Mouse (Mus musculus): ENCODE measurements at regions not wholly inside any gene's neighbourhood (a gene's known extent, or its start where the extent isn't known, plus 50 kb on each side); places are given as distances from the start of the nearest gene placed in this dataset.

DNA sequence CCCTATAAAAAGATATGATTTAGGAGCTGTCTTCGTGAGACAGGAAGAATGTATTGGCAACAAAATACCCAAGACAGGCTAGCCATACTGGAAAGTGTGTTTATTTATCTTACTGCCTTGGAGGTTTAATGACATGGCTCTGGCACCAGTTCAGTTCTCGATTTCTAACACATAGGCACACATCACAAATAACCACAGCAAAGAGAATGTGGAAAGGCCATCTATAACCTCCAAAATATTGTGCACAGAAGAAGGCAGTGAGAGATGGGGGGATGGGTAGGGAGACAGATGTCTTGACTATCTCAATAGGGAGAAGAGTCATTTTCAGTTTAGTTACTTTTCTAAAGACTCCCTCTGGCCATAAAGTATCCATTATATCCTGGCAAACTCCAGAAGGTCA lies 90.5 kb downstream of the Minar1 start:
- WGBS = 63% methylated on average over 2 of the region's 2 CpGs
- no peaks in the 10 kb centered on the region for H3K4me1 ChIP-seq
- no peaks in the 10 kb centered on the region for H3K9me3 ChIP-seq
- no peak overlapping the region for H3K9ac ChIP-seq
- H3K4me3 ChIP-seq = no peak overlapping the region
- H3K27me3 ChIP-seq = no peaks in the 10 kb centered on the region
- H3K27ac ChIP-seq = no peak overlapping the region
- ATAC-seq (ENCODE audit: low FRiP score, low read depth) = no peak
- H3K36me3 ChIP-seq = no peaks in the 10 kb centered on the region
- no peak overlapping the region for H3K4me2 ChIP-seq (replicated peaks)

DNA sequence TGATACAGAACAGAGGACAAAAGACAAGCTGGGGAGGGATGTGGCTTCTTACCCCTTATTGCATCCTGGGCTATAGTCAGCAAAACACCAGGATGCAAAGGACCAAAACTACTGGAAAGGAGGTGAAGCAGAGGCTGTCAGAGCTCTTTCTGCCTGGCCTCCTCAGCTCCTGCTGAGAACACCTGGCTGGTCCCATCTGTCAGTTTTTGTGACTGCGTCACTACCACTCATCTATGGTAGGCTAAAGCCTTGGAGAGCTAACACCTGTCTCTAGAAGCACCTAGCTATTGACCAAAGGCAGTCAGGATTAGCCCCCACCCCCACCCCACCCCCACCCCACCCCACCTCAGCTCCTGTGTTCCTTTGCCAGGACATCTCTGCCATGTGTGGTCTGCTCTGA lies 98.8 kb downstream of the Minar1 start:
- Histone ChIP-seq H3K4me2 (replicated peaks) (no peak overlapping the region), H3K4me1 (no peaks in the 10 kb centered on the region), H3K36me3 (no peaks in the 10 kb centered on the region), H3K27me3 (no peaks in the 10 kb centered on the region), H3K4me3 (no peak overlapping the region), H3K9me3 (no peaks in the 10 kb centered on the region), H3K9ac (no peak overlapping the region), H3K27ac (no peak overlapping the region)
- 56% methylated on average over 1 of the region's 1 CpGs for WGBS
- ATAC-seq (ENCODE audit: low FRiP score, low read depth) = no peak

DNA sequence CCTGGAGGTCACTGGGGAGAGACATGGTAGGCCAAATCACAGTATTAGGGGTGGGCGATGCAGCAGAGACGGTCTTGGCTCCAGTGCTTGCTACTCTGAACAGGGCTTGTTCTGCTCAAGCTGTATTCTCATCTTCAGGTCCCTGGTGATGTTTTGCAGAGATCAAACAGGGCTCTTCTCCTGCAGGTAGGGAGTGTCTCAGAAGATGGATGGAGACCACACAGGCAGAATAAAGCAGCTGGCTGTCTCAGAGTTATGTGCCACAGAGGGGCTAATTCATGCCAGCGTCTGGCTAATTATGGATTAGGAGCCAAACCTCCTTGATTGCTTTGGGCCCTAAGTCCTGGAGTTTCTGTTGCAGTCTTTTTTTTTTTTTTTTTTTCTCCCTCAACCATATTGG lies 99.2 kb downstream of the Minar1 start:
- no peaks in the 10 kb centered on the region for H3K36me3 ChIP-seq
- H3K9me3 ChIP-seq = no peaks in the 10 kb centered on the region
- H3K4me3 ChIP-seq = no peak overlapping the region
- H3K27me3 ChIP-seq = no peaks in the 10 kb centered on the region
- H3K4me2 ChIP-seq (replicated peaks) = no peak overlapping the region
- H3K9ac ChIP-seq = no peak overlapping the region
- ATAC-seq (ENCODE audit: low FRiP score, low read depth) = no peak
- H3K27ac ChIP-seq = no peak overlapping the region
- WGBS = 29% methylated on average over 3 of the region's 3 CpGs
- no peaks in the 10 kb centered on the region for H3K4me1 ChIP-seq

DNA sequence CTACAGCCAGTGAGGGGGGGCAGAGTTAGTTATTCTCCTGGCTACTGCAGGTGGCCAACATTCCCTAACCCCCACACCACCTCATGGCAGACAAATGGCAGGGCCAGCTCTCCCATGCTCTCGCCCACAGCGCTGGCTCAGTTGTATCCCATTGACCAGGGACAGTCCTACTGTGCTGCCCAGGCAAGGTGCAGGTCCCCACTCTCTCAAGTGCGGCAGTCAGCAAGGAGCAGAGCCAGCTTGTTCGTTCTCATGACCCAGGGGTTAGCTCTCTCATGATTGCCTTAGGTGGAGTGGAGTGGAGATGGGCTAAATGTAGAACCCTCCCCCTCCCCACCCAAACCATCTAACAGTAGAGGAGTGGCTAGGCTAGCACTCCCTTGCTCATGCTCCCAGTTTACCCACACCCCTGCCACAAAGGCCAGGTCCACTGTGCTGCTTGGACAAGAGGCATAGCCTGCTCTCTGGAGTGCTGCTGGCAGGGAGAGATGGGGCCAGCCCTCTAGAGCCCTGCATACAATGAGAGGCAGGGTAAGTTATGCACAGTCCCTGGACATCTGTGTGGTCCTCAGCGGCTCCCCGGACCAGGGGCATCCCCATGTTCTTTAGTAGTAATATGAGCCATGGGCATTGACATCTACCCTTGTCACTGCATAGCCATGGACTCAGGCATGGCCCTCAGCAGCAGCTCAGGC lies 114.4 kb downstream of the Minar1 start:
- ATAC-seq (ENCODE audit: low FRiP score, low read depth) = no peak
- WGBS = 85% methylated on average over 6 of the region's 6 CpGs

DNA sequence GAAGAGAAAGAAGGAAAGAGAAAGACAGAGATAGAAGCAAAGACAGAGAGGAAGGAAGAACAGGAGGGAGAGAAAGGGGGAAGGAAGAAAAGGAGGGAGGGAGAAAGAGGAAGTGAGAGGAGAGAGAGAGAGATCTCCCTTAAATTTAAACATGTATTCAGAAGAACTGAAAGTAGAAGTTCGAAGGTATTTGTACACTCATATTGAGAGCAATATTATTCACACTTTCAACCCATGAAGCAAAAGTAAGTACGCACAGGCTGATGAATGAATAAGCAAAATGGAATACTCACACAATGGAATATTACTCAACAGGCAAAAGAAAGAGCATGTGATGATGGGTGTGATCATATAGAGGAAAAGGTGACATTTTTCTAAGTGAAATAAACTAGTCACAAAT lies 120.8 kb downstream of the Minar1 start:
- Histone ChIP-seq H3K9me3 (no peaks in the 10 kb centered on the region), H3K27ac (no peak overlapping the region)

More for the DNA sequence above, 114.4 kb downstream of the Minar1 start:
- Histone ChIP-seq H3K9me3 (no peaks in the 10 kb centered on the region), H3K4me3 (no peak overlapping the region), H3K4me2 (replicated peaks) (no peak overlapping the region), H3K4me1 (no peaks in the 10 kb centered on the region), H3K27ac (no peak overlapping the region), H3K36me3 (no peaks in the 10 kb centered on the region), H3K9ac (no peak overlapping the region), H3K27me3 (no peaks in the 10 kb centered on the region)

DNA sequence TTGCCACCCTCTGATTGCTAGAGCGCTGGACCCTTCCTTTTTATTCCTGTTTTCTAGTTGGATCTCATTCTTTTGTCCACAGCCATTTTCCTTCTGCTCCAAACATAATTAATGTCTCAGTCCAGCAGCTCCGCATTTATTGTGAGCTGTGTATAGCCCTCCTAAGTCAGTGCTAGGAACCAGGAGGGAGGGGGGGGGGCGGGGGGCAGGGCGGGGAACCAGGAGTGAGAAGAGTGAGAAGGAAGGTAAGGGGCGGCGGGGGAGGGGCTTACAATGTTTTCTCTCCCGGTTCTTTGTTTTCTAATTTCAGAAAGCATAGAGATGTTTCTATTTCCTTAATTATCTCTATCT lies 125.6 kb downstream of the Minar1 start:
- Histone ChIP-seq H3K36me3 (no peaks in the 10 kb centered on the region), H3K4me3 (no peak overlapping the region), H3K9ac (no peak overlapping the region), H3K27me3 (no peaks in the 10 kb centered on the region), H3K4me2 (replicated peaks) (peak overlapping the region; percentile 42), H3K9me3 (no peaks in the 10 kb centered on the region), H3K4me1 (peaks cover 8% of the 10 kb centered on the region), H3K27ac (no peak overlapping the region)
- no peak for ATAC-seq (ENCODE audit: low FRiP score, low read depth)
- 24% methylated on average over 5 of the region's 7 CpGs for WGBS

More for the DNA sequence above, 120.8 kb downstream of the Minar1 start:
- Histone ChIP-seq H3K9ac (no peak overlapping the region), H3K36me3 (no peaks in the 10 kb centered on the region), H3K4me1 (peaks cover 2% of the 10 kb centered on the region), H3K27me3 (no peaks in the 10 kb centered on the region), H3K4me3 (no peak overlapping the region), H3K4me2 (replicated peaks) (no peak overlapping the region)
- 93% methylated on average over 2 of the region's 2 CpGs for WGBS
- ATAC-seq (ENCODE audit: low FRiP score, low read depth) = no peak

DNA sequence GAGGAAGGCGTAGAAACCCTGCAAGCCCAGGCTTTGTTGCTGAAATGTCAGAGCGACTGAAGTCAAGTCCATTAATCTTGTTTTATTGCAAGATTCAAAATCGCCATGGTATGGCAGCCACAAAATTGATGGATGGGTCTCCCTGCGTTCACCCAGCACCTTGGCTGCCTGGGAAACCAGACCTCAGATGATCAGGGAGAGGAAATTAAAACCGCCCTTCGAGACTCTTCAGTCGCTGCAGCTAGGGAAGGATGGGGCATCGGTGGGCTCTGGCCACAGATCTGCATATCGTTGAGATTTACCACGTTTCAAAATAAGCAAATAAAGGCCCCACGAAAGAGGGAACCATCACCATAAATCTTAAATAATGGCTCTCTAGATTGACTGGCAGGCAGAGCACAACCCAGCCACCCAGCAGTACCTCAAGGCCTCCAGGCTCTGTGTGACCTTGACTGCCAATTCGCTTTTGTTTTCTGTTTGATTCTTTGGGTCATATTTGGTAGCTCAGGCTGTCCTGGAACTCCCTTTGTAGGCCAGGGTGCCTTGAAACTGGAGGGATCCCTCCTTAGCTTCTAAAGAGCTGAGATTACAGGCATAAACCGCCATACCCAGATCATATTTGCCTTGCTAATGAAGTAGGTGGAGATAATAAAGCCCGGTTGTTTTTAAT lies 126.1 kb downstream of the Minar1 start:
- ATAC-seq (ENCODE audit: low FRiP score, low read depth) = no peak
- no peaks in the 10 kb centered on the region for H3K27me3 ChIP-seq
- no peaks in the 10 kb centered on the region for H3K9me3 ChIP-seq
- peaks cover 8% of the 10 kb centered on the region for H3K4me1 ChIP-seq
- 12% methylated on average over 14 of the region's 14 CpGs for WGBS
- H3K36me3 ChIP-seq = no peaks in the 10 kb centered on the region
- peak overlapping the region; percentile 42 for H3K4me2 ChIP-seq (replicated peaks)
- H3K9ac ChIP-seq = no peak overlapping the region
- H3K27ac ChIP-seq = no peak overlapping the region
- no peak overlapping the region for H3K4me3 ChIP-seq

DNA sequence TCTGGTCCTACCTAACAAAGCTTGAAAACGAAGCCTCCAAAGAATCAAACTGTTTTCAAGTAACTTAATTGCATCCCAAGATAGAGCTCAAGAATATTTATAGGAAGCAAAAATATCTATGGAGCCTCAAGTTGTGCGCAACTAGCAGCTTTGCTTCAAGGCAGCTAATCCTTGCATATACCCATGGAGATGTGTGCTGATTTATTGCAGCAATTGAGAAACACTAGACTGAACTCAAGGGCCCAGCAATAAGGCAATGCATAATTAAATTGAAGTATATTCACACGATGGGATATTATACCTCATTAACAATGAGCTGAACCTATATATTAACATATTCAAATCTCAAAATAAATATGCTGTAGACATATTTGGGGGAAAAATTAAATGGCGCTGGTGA lies 135.3 kb downstream of the Minar1 start:
- no peaks in the 10 kb centered on the region for H3K36me3 ChIP-seq
- no peaks in the 10 kb centered on the region for H3K4me1 ChIP-seq
- no peak overlapping the region for H3K27ac ChIP-seq
- H3K4me2 ChIP-seq (replicated peaks) = no peak overlapping the region
- no peaks in the 10 kb centered on the region for H3K9me3 ChIP-seq
- H3K9ac ChIP-seq = no peak overlapping the region
- no peak overlapping the region for H3K4me3 ChIP-seq
- no peak for ATAC-seq (ENCODE audit: low FRiP score, low read depth)
- 78% methylated on average over 4 of the region's 4 CpGs for WGBS
- H3K27me3 ChIP-seq = no peaks in the 10 kb centered on the region

DNA sequence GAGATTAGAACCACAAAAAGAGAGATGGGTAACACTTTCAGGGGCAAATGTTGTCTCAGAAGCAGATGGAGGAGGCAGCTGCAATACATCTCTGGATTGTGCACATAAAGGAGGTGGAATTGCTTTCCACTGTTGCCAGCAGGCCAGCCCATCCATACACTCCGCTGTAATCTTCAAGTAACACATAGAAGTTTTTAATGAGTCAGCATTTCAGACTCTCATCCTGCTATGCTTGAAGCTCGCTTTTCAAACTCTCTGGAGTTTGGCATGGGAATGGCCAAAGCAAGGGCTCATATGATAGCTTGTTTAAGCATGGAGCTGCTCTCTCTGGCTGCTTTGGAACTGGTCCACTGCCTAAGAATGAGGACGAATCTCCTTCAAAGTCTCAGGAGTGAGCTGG lies 143.5 kb downstream of the Minar1 start:
- Histone ChIP-seq H3K9ac (no peak overlapping the region), H3K9me3 (no peaks in the 10 kb centered on the region), H3K36me3 (no peaks in the 10 kb centered on the region), H3K4me3 (no peak overlapping the region), H3K27ac (no peak overlapping the region), H3K4me2 (replicated peaks) (no peak overlapping the region), H3K4me1 (no peaks in the 10 kb centered on the region), H3K27me3 (no peaks in the 10 kb centered on the region)
- no peak for ATAC-seq (ENCODE audit: low FRiP score, low read depth)
- 79% methylated on average over 3 of the region's 3 CpGs for WGBS

DNA sequence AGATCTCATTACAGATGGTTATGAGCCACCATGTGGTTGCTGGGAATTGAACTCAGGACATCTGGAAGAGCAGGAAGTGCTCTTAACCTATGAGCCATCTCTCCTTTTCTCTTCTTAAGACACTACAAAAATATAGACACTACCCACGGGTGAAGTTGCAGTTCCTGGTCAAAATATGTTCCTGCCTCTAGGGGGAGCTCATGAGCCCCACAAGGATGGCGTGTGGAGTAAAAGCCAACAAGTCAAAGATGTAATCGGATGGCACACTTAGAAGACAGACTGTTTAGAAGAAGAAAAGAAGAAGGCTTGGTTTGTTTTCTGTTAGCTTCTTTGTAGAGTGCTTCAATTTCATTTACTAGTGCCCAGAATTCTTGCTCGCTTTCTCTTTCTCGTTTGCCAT lies 161.7 kb downstream of the Minar1 start:
- 33% methylated on average over 5 of the region's 5 CpGs for WGBS
- no peak overlapping the region for H3K4me3 ChIP-seq

DNA sequence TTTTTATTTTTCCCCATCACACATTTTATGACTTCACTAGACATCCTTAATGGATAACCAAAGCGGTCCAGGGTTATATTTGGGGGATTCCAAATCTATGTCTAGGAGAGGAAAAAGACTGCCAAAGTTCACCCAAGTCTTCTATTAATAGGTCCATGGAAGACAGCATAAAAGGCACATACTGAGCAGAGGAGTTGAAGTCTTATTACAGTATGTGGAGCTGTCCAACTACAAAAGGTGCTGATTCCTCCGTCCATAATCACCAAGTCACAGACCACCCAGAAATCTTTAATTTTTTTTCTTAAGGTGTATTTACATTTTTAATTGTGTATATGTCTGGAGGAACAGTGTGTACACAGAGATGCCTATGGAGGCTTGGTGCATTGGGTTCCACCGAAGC lies 166.3 kb downstream of the Minar1 start:
- H3K9ac ChIP-seq = no peak overlapping the region
- ATAC-seq (ENCODE audit: low FRiP score, low read depth) = no peak
- no peak overlapping the region for H3K4me3 ChIP-seq
- H3K9me3 ChIP-seq = no peaks in the 10 kb centered on the region
- H3K4me1 ChIP-seq = no peaks in the 10 kb centered on the region
- no peak overlapping the region for H3K27ac ChIP-seq
- H3K4me2 ChIP-seq (replicated peaks) = no peak overlapping the region
- H3K27me3 ChIP-seq = no peaks in the 10 kb centered on the region
- 67% methylated on average over 3 of the region's 3 CpGs for WGBS
- H3K36me3 ChIP-seq = no peaks in the 10 kb centered on the region

More for the DNA sequence above, 161.7 kb downstream of the Minar1 start:
- H3K36me3 ChIP-seq = no peaks in the 10 kb centered on the region
- H3K4me2 ChIP-seq (replicated peaks) = no peak overlapping the region
- H3K27me3 ChIP-seq = no peaks in the 10 kb centered on the region
- H3K4me1 ChIP-seq = no peaks in the 10 kb centered on the region
- H3K9me3 ChIP-seq = no peaks in the 10 kb centered on the region
- no peak overlapping the region for H3K9ac ChIP-seq
- ATAC-seq (ENCODE audit: low FRiP score, low read depth) = no peak
- H3K27ac ChIP-seq = no peak overlapping the region

DNA sequence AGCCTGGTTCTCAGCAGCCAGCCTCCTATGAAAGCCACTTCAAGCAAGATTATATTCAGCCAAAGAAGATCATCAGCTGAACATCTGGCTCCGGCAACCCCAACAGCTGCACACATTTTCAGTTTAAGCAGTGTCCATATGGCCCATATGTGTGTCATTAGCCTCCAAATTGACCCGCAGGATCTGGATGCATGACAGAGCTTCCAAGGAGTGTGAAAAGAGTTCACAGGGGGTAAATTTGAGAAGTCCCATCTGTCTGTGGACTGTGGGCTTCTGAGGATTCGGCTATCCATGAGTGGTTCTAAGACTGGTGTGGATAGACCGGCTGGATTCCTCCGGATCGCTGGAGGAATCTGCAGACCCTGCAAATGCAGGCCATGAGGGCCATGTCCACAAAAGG lies 173.3 kb downstream of the Minar1 start:
- WGBS = 45% methylated on average over 6 of the region's 6 CpGs

More for the DNA sequence above, 173.3 kb downstream of the Minar1 start:
- no peaks in the 10 kb centered on the region for H3K36me3 ChIP-seq
- no peaks in the 10 kb centered on the region for H3K4me1 ChIP-seq
- peak; percentile 51 for ATAC-seq (ENCODE audit: low FRiP score, low read depth)
- H3K4me2 ChIP-seq (replicated peaks) = no peak overlapping the region
- H3K9me3 ChIP-seq = no peaks in the 10 kb centered on the region
- no peaks in the 10 kb centered on the region for H3K27me3 ChIP-seq
- no peak overlapping the region for H3K4me3 ChIP-seq
- no peak overlapping the region for H3K27ac ChIP-seq
- H3K9ac ChIP-seq = no peak overlapping the region

Data from limb, embryonic 13.5 days (tissue).